Mouse (Mus musculus) ES-E14 (cell line): Measurements from ENCODE around the gene Cdca7l.

Experiments
- CHD2 ChIP-seq: IDR thresholded peaks from 2 replicates; pipeline ENCODE4 v1.6.1; 2014; ENCODE audit warnings: mild to moderate bottlenecking, low read depth, low read length, inconsistent platforms
- HCFC1 ChIP-seq: IDR thresholded peaks from 2 replicates; pipeline ENCODE4 v1.6.1; 2012; ENCODE audit warnings: low read length, inconsistent platforms, borderline replicate concordance; ENCODE audit not compliant: insufficient read depth
- MAFK ChIP-seq: IDR thresholded peaks from 2 replicates; pipeline ENCODE4 v1.6.1; 2014; ENCODE audit warnings: mild to moderate bottlenecking, low read depth, low read length, inconsistent platforms; ENCODE audit not compliant: insufficient read depth

DNA sequence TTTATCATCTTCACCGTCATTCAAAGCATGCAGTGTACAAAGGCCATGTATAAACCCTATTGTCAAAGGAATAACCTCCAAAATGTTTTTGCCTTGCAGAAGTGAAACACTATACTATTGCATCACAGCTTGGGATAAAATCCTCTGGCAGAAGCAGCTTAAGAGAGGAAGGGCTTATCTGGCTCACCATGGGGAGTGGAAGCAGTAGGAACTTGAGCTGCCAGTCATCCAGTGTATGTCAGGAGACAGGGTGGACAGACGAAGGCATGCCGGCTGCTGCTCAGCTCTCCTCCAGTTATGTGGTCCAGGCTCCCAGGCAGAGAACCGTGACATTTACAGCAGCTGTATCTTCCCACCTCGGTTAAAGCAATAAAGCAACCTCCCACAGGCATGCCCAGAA is 28.1 kb downstream of the Cdca7l start:
- TF ChIP-seq CHD2: no peak
- TF ChIP-seq HCFC1: no peak
- TF ChIP-seq MAFK: no peak
